Mouse (Mus musculus): ENCODE data around the gene Igfbp2. TPM values are rescaled to one million over a fixed set of nuclear protein-coding genes. Genes with fewer than 3 reads are reported as not detected.

Gene Igfbp2
- polyA plus RNA-seq, 1 experiment from 2014 or later = 17.9 TPM

- Histone ChIP-seq H3K9me3 (replicated peaks; ENCODE audit: control insufficient read depth, low read length) (no peaks in the 10 kb centered on the region), H3K4me2 (ENCODE audit: low read depth, low read length) (no peak overlapping the region), H3K9ac (ENCODE audit: low read depth, low read length) (no peak overlapping the region), H3K4me1 (ENCODE audit: control insufficient read depth, low read depth, low read length) (no peaks in the 10 kb centered on the region), H3K4me3 (ENCODE audit: low read depth, low read length) (no peak overlapping the region), H3K27ac (ENCODE audit: low read length) (no peak overlapping the region), H3K36me3 (ENCODE audit: control insufficient read depth, insufficient read depth) (no peaks in the 10 kb centered on the region), H3K27me3 (ENCODE audit: control insufficient read depth, insufficient read depth, low read depth, low read length) (no peaks in the 10 kb centered on the region)
- no peak for ATAC-seq (ENCODE audit: low read depth)
- WGBS (ENCODE audit: insufficient replicate concordance) = 57% methylated on average over 3 of the region's 3 CpGs
These were observed 13.2 kb upstream of the Igfbp2 start for GRCm38 (mm10) chr1:72811061-72811460.

- ATAC-seq (ENCODE audit: low read depth) = no peak
- 46% methylated on average over 5 of the region's 5 CpGs for WGBS (ENCODE audit: insufficient replicate concordance)
These were observed 11.1 kb upstream of the Igfbp2 start for GRCm38 (mm10) chr1:72813089-72813638.

GRCm38 (mm10) chr1:72813639-72814403, 10.5 kb upstream of the Igfbp2 start:
- Histone ChIP-seq H3K4me2 (ENCODE audit: low read depth, low read length) (no peak overlapping the region), H3K9ac (ENCODE audit: low read depth, low read length) (no peak overlapping the region), H3K4me1 (ENCODE audit: control insufficient read depth, low read depth, low read length) (no peaks in the 10 kb centered on the region), H3K4me3 (ENCODE audit: low read depth, low read length) (no peak overlapping the region), H3K27me3 (ENCODE audit: control insufficient read depth, insufficient read depth, low read depth, low read length) (no peaks in the 10 kb centered on the region), H3K36me3 (ENCODE audit: control insufficient read depth, insufficient read depth) (no peaks in the 10 kb centered on the region), H3K27ac (ENCODE audit: low read length) (no peak overlapping the region), H3K9me3 (replicated peaks; ENCODE audit: control insufficient read depth, low read length) (no peaks in the 10 kb centered on the region)
- no peak for ATAC-seq (ENCODE audit: low read depth)
- WGBS (ENCODE audit: insufficient replicate concordance) = 37% methylated on average over 6 of the region's 6 CpGs

More at GRCm38 (mm10) chr1:72813089-72813638, 11.1 kb upstream of the Igfbp2 start:
- Histone ChIP-seq H3K4me1 (ENCODE audit: control insufficient read depth, low read depth, low read length) (no peaks in the 10 kb centered on the region), H3K4me2 (ENCODE audit: low read depth, low read length) (no peak overlapping the region), H3K9me3 (replicated peaks; ENCODE audit: control insufficient read depth, low read length) (no peaks in the 10 kb centered on the region), H3K4me3 (ENCODE audit: low read depth, low read length) (no peak overlapping the region), H3K27me3 (ENCODE audit: control insufficient read depth, insufficient read depth, low read depth, low read length) (no peaks in the 10 kb centered on the region), H3K27ac (ENCODE audit: low read length) (no peak overlapping the region), H3K9ac (ENCODE audit: low read depth, low read length) (no peak overlapping the region), H3K36me3 (ENCODE audit: control insufficient read depth, insufficient read depth) (no peaks in the 10 kb centered on the region)

GRCm38 (mm10) chr1:72815184-72815583, 9.1 kb upstream of the Igfbp2 start:
- WGBS (ENCODE audit: insufficient replicate concordance) = 45% methylated on average over 5 of the region's 5 CpGs
- H3K9me3 ChIP-seq (replicated peaks; ENCODE audit: control insufficient read depth, low read length) = no peaks in the 10 kb centered on the region
- no peak for ATAC-seq (ENCODE audit: low read depth)
- no peak overlapping the region for H3K4me3 ChIP-seq (ENCODE audit: low read depth, low read length)
- no peaks in the 10 kb centered on the region for H3K36me3 ChIP-seq (ENCODE audit: control insufficient read depth, insufficient read depth)
- no peaks in the 10 kb centered on the region for H3K27me3 ChIP-seq (ENCODE audit: control insufficient read depth, insufficient read depth, low read depth, low read length)
- no peak overlapping the region for H3K4me2 ChIP-seq (ENCODE audit: low read depth, low read length)
- no peaks in the 10 kb centered on the region for H3K4me1 ChIP-seq (ENCODE audit: control insufficient read depth, low read depth, low read length)
- H3K9ac ChIP-seq (ENCODE audit: low read depth, low read length) = no peak overlapping the region
- no peak overlapping the region for H3K27ac ChIP-seq (ENCODE audit: low read length)

- H3K9me3 ChIP-seq (replicated peaks; ENCODE audit: control insufficient read depth, low read length) = no peaks in the 10 kb centered on the region
- WGBS (ENCODE audit: insufficient replicate concordance) = 33% methylated on average over 3 of the region's 3 CpGs
- no peaks in the 10 kb centered on the region for H3K4me1 ChIP-seq (ENCODE audit: control insufficient read depth, low read depth, low read length)
- H3K4me2 ChIP-seq (ENCODE audit: low read depth, low read length) = no peak overlapping the region
- ATAC-seq (ENCODE audit: low read depth) = no peak
- H3K4me3 ChIP-seq (ENCODE audit: low read depth, low read length) = no peak overlapping the region
- H3K36me3 ChIP-seq (ENCODE audit: control insufficient read depth, insufficient read depth) = no peaks in the 10 kb centered on the region
- H3K27me3 ChIP-seq (ENCODE audit: control insufficient read depth, insufficient read depth, low read depth, low read length) = no peaks in the 10 kb centered on the region
- H3K9ac ChIP-seq (ENCODE audit: low read depth, low read length) = no peak overlapping the region
- H3K27ac ChIP-seq (ENCODE audit: low read length) = no peak overlapping the region
These were observed 8.7 kb upstream of the Igfbp2 start for GRCm38 (mm10) chr1:72815616-72816015.

- 52% methylated on average over 6 of the region's 6 CpGs for WGBS (ENCODE audit: insufficient replicate concordance)
These were observed 4.3 kb upstream of the Igfbp2 start for GRCm38 (mm10) chr1:72819995-72820394.

GRCm38 (mm10) chr1:72822893-72823292, 1.4 kb upstream of the Igfbp2 start:
- Histone ChIP-seq H3K27ac (ENCODE audit: low read length) (no peak overlapping the region), H3K4me1 (ENCODE audit: control insufficient read depth, low read depth, low read length) (no peaks in the 10 kb centered on the region; the same call in 1 of the 2 replicates), H3K9ac (ENCODE audit: low read depth, low read length) (no peak overlapping the region), H3K27me3 (ENCODE audit: control insufficient read depth, insufficient read depth, low read depth, low read length) (peaks cover 40% of the 10 kb centered on the region), H3K4me3 (ENCODE audit: low read depth, low read length) (no peak overlapping the region), H3K36me3 (ENCODE audit: control insufficient read depth, insufficient read depth) (no peaks in the 10 kb centered on the region), H3K4me2 (ENCODE audit: low read depth, low read length) (no peak overlapping the region), H3K9me3 (replicated peaks; ENCODE audit: control insufficient read depth, low read length) (no peaks in the 10 kb centered on the region)
- WGBS (ENCODE audit: insufficient replicate concordance) = 60% methylated on average over 10 of the region's 10 CpGs
- no peak for ATAC-seq (ENCODE audit: low read depth)

More at GRCm38 (mm10) chr1:72819995-72820394, 4.3 kb upstream of the Igfbp2 start:
- Histone ChIP-seq H3K27me3 (ENCODE audit: control insufficient read depth, insufficient read depth, low read depth, low read length) (peaks cover 22% of the 10 kb centered on the region), H3K4me1 (ENCODE audit: control insufficient read depth, low read depth, low read length) (no peaks in the 10 kb centered on the region; the same call in 1 of the 2 replicates), H3K4me2 (ENCODE audit: low read depth, low read length) (no peak overlapping the region), H3K27ac (ENCODE audit: low read length) (no peak overlapping the region), H3K9me3 (replicated peaks; ENCODE audit: control insufficient read depth, low read length) (no peaks in the 10 kb centered on the region), H3K9ac (ENCODE audit: low read depth, low read length) (no peak overlapping the region), H3K36me3 (ENCODE audit: control insufficient read depth, insufficient read depth) (no peaks in the 10 kb centered on the region), H3K4me3 (ENCODE audit: low read depth, low read length) (no peak overlapping the region)
- ATAC-seq (ENCODE audit: low read depth) = no peak

GRCm38 (mm10) chr1:72824707-72825101, 401 bp downstream of the Igfbp2 start:
- WGBS (ENCODE audit: insufficient replicate concordance) = 1% methylated on average over 37 of the region's 37 CpGs
- Histone ChIP-seq H3K4me1 (ENCODE audit: control insufficient read depth, low read depth, low read length) (no peaks in the 10 kb centered on the region; the same call in 1 of the 2 replicates), H3K4me3 (ENCODE audit: low read depth, low read length) (peak overlapping the region; percentile 48), H3K27ac (ENCODE audit: low read length) (no peak overlapping the region), H3K27me3 (ENCODE audit: control insufficient read depth, insufficient read depth, low read depth, low read length) (peaks cover 40% of the 10 kb centered on the region), H3K4me2 (ENCODE audit: low read depth, low read length) (peak overlapping the region; percentile 61), H3K36me3 (ENCODE audit: control insufficient read depth, insufficient read depth) (no peaks in the 10 kb centered on the region), H3K9ac (ENCODE audit: low read depth, low read length) (0 out of 2 replicates have a peak overlapping the region, but pooled peaks have one; percentile 30), H3K9me3 (replicated peaks; ENCODE audit: control insufficient read depth, low read length) (no peaks in the 10 kb centered on the region)
- no peak for ATAC-seq (ENCODE audit: low read depth)

GRCm38 (mm10) chr1:72825286-72825685, 983 bp downstream of the Igfbp2 start:
- peak overlapping the region; percentile 61; the same call in 1 of the 2 replicates for H3K4me2 ChIP-seq (ENCODE audit: low read depth, low read length)
- no peak overlapping the region for H3K27ac ChIP-seq (ENCODE audit: low read length)
- H3K4me1 ChIP-seq (ENCODE audit: control insufficient read depth, low read depth, low read length) = no peaks in the 10 kb centered on the region; the same call in 1 of the 2 replicates
- no peaks in the 10 kb centered on the region for H3K36me3 ChIP-seq (ENCODE audit: control insufficient read depth, insufficient read depth)
- H3K9ac ChIP-seq (ENCODE audit: low read depth, low read length) = no peak overlapping the region
- ATAC-seq (ENCODE audit: low read depth) = no peak
- peak overlapping the region; percentile 48 for H3K4me3 ChIP-seq (ENCODE audit: low read depth, low read length)
- peaks cover 40% of the 10 kb centered on the region for H3K27me3 ChIP-seq (ENCODE audit: control insufficient read depth, insufficient read depth, low read depth, low read length)
- under 1% methylated on average over 20 of the region's 20 CpGs for WGBS (ENCODE audit: insufficient replicate concordance)
- H3K9me3 ChIP-seq (replicated peaks; ENCODE audit: control insufficient read depth, low read length) = no peaks in the 10 kb centered on the region
